Mouse (Mus musculus) midbrain, embryonic 16.5 days (tissue): ENCODE data around the gene Mrps27. TPM values are rescaled to one million over a fixed set of nuclear protein-coding genes. Genes with fewer than 3 reads are reported as not detected.

ENCODE experiments used
- ATAC-seq: fragments of 200-750 bp; cut with Nextera tagmentation; 2 replicates; pipeline ENCODE4 v1.8.0; 2017; ENCODE audit warnings: moderate TSS enrichment
- H3K27ac ChIP-seq: fragments of 300-500 bp; sonication (generic); 2 replicates; pipeline ENCODE4 v1.5.1; 2014; ENCODE audit warnings: mild to moderate bottlenecking, low read length, mixed read lengths
- H3K27me3 ChIP-seq: fragments of 300-500 bp; sonication (generic); 2 replicates; pipeline ENCODE4 v1.6.1; 2014; ENCODE audit warnings: low read depth, low read length, mixed read lengths; ENCODE audit not compliant: control insufficient read depth, insufficient read depth
- H3K36me3 ChIP-seq: fragments of 300-500 bp; sonication (generic); 2 replicates; pipeline ENCODE4 v1.6.1; 2014; ENCODE audit warnings: mild to moderate bottlenecking, low read length, moderate library complexity, mixed read lengths; ENCODE audit not compliant: control insufficient read depth, insufficient read depth
- H3K4me1 ChIP-seq: fragments of 300-500 bp; sonication (generic); 2 replicates; pipeline ENCODE4 v1.6.1; 2014; ENCODE audit warnings: mild to moderate bottlenecking, low read length, mixed read lengths; ENCODE audit not compliant: control insufficient read depth, insufficient read depth
- H3K4me2 ChIP-seq: fragments of 300-500 bp; sonication (generic); 2 replicates; pipeline ENCODE4 v1.6.1; 2014; ENCODE audit warnings: mild to moderate bottlenecking, low read length, mixed read lengths
- H3K4me3 ChIP-seq: fragments of 300-500 bp; sonication (generic); 2 replicates; pipeline ENCODE4 v1.5.1; 2014; ENCODE audit warnings: low read depth, mild to moderate bottlenecking, low read length, moderate library complexity, mixed read lengths
- H3K9ac ChIP-seq: fragments of 300-500 bp; sonication (generic); 2 replicates; pipeline ENCODE4 v1.6.1; 2014; ENCODE audit warnings: low read depth, low read length, mixed read lengths
- H3K9me3 ChIP-seq: fragments of 300-500 bp; sonication (generic); replicated peaks from 2 replicates; pipeline ENCODE4 v1.6.1; 2014; ENCODE audit warnings: mild to moderate bottlenecking, low read length, mixed read lengths; ENCODE audit not compliant: control insufficient read depth, poor library complexity, severe bottlenecking
- WGBS: fragments of 180-500 bp; shearing (Covaris S2); extraction: QIAGEN DNeasy Blood & Tissue Kit; methylation state at CpG from one replicate; pipeline ENCODE4 v1.1.7; 2014; 5-methylcytosine and 5-hydroxymethylcytosine counted together
- polyA plus RNA-seq: library from polyadenylated mRNA; unstranded; fragments of >200 nt; fragmentation: Nextera tagmentation; extraction: Ambion mirVana; gene quantifications from 2 replicates; pipeline ENCODE4 v1.2.1, GENCODE M21; 2015

The Mrps27 gene
- polyA plus RNA-seq, 1 experiment from 2014 or later = 44.4 TPM

GRCm38 (mm10) chr13:99437051-99437450 is 92.5 kb downstream of the Mrps27 start:
- Histone ChIP-seq H3K9me3 (no peaks in the 10 kb centered on the region), H3K4me1 (peaks cover 7% of the 10 kb centered on the region), H3K36me3 (peaks cover 60% of the 10 kb centered on the region), H3K4me3 (no peak overlapping the region), H3K27ac (no peak overlapping the region), H3K27me3 (no peaks in the 10 kb centered on the region), H3K4me2 (no peak overlapping the region), H3K9ac (no peak overlapping the region)
- no peak for ATAC-seq

- ATAC-seq = no peak
- Histone ChIP-seq H3K4me1 (peaks cover 30% of the 10 kb centered on the region), H3K27me3 (no peaks in the 10 kb centered on the region), H3K27ac (no peak overlapping the region), H3K4me3 (no peak overlapping the region), H3K4me2 (no peak overlapping the region), H3K9me3 (no peaks in the 10 kb centered on the region), H3K9ac (no peak overlapping the region), H3K36me3 (peaks cover 40% of the 10 kb centered on the region)
- 96% methylated on average over 5 of the region's 5 CpGs for WGBS
These were observed 94.8 kb downstream of the Mrps27 start for GRCm38 (mm10) chr13:99439357-99439756.

GRCm38 (mm10) chr13:99440228-99440627 is 95.6 kb downstream of the Mrps27 start:
- no peaks in the 10 kb centered on the region for H3K27me3 ChIP-seq
- H3K4me2 ChIP-seq = no peak overlapping the region
- H3K9me3 ChIP-seq = no peaks in the 10 kb centered on the region
- peaks cover 39% of the 10 kb centered on the region for H3K4me1 ChIP-seq
- 81% methylated on average over 2 of the region's 2 CpGs for WGBS
- peaks cover 31% of the 10 kb centered on the region for H3K36me3 ChIP-seq
- no peak for ATAC-seq
- no peak overlapping the region for H3K4me3 ChIP-seq
- H3K9ac ChIP-seq = no peak overlapping the region
- no peak overlapping the region for H3K27ac ChIP-seq

- 33% methylated on average over 18 of the region's 18 CpGs for WGBS
- no peak overlapping the region for H3K4me3 ChIP-seq
- H3K9ac ChIP-seq = no peak overlapping the region
- no peak overlapping the region for H3K4me2 ChIP-seq
- H3K27ac ChIP-seq = 0 out of 2 replicates have a peak overlapping the region, but pooled peaks have one; percentile 10
- peaks cover 23% of the 10 kb centered on the region for H3K36me3 ChIP-seq
- no peaks in the 10 kb centered on the region for H3K9me3 ChIP-seq
- ATAC-seq = no peak
- H3K27me3 ChIP-seq = no peaks in the 10 kb centered on the region
- H3K4me1 ChIP-seq = peaks cover 51% of the 10 kb centered on the region
These were observed 97.3 kb downstream of the Mrps27 start for GRCm38 (mm10) chr13:99441700-99442433.

- Histone ChIP-seq H3K9ac (no peak overlapping the region), H3K27me3 (no peaks in the 10 kb centered on the region), H3K4me1 (peaks cover 59% of the 10 kb centered on the region), H3K27ac (peak overlapping the region; percentile 40; the same call in 1 of the 2 replicates), H3K4me3 (no peak overlapping the region), H3K36me3 (peaks cover 19% of the 10 kb centered on the region), H3K9me3 (no peaks in the 10 kb centered on the region), H3K4me2 (peak overlapping the region; percentile 22)
- 5% methylated on average over 12 of the region's 12 CpGs for WGBS
- ATAC-seq = no peak
These were observed 98.1 kb downstream of the Mrps27 start for GRCm38 (mm10) chr13:99442434-99443249.

- 9% methylated on average over 7 of the region's 7 CpGs for WGBS
- peak overlapping the region; percentile 25 for H3K4me2 ChIP-seq
- no peaks in the 10 kb centered on the region for H3K9me3 ChIP-seq
- peaks cover 19% of the 10 kb centered on the region for H3K36me3 ChIP-seq
- H3K27me3 ChIP-seq = no peaks in the 10 kb centered on the region
- H3K9ac ChIP-seq = peak overlapping the region; percentile 5; the same call in 1 of the 2 replicates
- H3K27ac ChIP-seq = peak overlapping the region; percentile 79
- H3K4me3 ChIP-seq = no peak overlapping the region
- peak; percentile 66 for ATAC-seq
- peaks cover 66% of the 10 kb centered on the region for H3K4me1 ChIP-seq
These were observed 99.0 kb downstream of the Mrps27 start for GRCm38 (mm10) chr13:99443484-99444175.

- H3K27ac ChIP-seq = peak overlapping the region; percentile 79
- H3K27me3 ChIP-seq = no peaks in the 10 kb centered on the region
- peak; percentile 78 for ATAC-seq
- H3K4me2 ChIP-seq = peak overlapping the region; percentile 25
- peaks cover 19% of the 10 kb centered on the region for H3K36me3 ChIP-seq
- H3K4me3 ChIP-seq = no peak overlapping the region
- no peaks in the 10 kb centered on the region for H3K9me3 ChIP-seq
- H3K4me1 ChIP-seq = peaks cover 74% of the 10 kb centered on the region
- peak overlapping the region; percentile 37; the same call in 1 of the 2 replicates for H3K9ac ChIP-seq
- WGBS = 4% methylated on average over 10 of the region's 10 CpGs
These were observed 99.9 kb downstream of the Mrps27 start for GRCm38 (mm10) chr13:99444431-99444871.

- ATAC-seq = peak; percentile 18; the same call in 1 of the 2 replicates
- Histone ChIP-seq H3K4me1 (peaks cover 78% of the 10 kb centered on the region), H3K9me3 (no peaks in the 10 kb centered on the region), H3K36me3 (peaks cover 15% of the 10 kb centered on the region), H3K9ac (peak overlapping the region; percentile 37; the same call in 1 of the 2 replicates), H3K27me3 (no peaks in the 10 kb centered on the region), H3K4me2 (peak overlapping the region; percentile 25), H3K4me3 (no peak overlapping the region), H3K27ac (peak overlapping the region; percentile 79)
- under 1% methylated on average over 6 of the region's 6 CpGs for WGBS
These were observed 100.3 kb downstream of the Mrps27 start for GRCm38 (mm10) chr13:99444880-99445279.
